Mouse (Mus musculus) thymus, postnatal 4 days (tissue): ENCODE results near the gene Olfr980.
"Not testable (repeated sequence)": the region's sequence is repeated elsewhere in the genome, so short reads cannot be mapped to it uniquely, and the experiment has no call there.

ENCODE experiments used
- DNase-seq: peaks from one replicate; pipeline ENCODE4 v3.0.0; 2021

Gene Olfr980

DNA sequence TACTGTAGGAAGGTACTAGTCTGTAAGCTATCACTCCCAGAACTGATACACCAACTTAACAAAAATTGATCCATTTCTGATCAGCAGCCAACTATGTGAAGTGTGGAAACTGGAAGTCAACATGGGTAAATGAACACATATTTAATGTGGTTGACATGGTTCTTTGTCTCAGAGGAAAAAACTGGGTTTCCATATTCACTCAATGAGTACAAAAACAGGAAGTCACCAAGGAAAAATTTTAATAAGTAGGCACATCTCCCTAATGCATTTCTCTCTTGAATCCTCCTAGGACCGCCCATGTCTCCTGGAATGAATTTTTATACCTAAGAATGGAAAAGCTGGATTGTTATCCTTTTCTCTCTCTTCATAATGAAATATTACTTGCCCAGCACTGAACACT is at the start of gene Olfr980:
Gene Olfr980 (minus strand): TSS at position 101 of the 400 bp plus-strand sequence.
- no peak for DNase-seq

DNA sequence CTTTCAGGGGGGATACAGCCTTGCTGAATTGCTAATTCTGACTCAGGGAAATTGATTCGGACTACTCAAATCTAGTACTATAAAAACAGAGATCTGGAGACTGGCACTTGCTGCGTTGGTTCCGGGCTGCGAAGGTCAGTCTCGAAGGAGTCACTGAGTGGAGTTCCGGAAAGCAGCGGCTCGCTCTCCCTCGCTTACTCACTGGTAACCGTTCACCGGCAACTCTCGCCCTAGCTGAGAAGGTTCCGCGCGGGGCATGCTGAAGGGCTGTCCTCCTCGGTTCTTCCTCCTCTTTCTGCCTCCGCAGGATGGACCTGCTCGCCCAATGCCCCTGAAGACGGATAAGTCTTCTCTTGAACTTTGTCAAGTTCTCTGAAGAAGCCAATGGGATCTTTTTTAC is 40.8 kb upstream of the Olfr980 start:
- DNase-seq: no peak

DNA sequence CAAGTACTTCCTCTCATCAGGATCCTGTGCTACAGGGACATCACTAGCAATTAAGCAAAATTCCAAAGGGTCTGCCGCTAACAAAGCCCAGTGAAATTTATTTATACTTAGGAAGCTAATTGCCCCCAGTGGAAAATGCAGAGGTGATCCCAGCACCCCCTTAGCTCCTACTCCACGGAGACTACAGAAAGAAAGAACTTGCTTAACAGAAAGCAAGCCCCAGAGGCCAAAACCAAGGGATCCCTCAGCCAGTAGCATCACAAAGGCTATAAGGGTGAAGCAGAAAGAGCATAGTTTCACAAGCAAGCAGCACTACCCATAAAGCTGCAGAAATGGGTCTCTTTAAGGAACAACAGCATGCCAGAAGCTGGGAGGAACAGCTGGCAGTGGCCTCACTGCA is 11.8 kb upstream of the Olfr980 start, which contains the start of gene Olfr981:
Gene Olfr981 (plus strand): TSS at position 301 of the 400 bp plus-strand sequence.
- DNase-seq: no peak

DNA sequence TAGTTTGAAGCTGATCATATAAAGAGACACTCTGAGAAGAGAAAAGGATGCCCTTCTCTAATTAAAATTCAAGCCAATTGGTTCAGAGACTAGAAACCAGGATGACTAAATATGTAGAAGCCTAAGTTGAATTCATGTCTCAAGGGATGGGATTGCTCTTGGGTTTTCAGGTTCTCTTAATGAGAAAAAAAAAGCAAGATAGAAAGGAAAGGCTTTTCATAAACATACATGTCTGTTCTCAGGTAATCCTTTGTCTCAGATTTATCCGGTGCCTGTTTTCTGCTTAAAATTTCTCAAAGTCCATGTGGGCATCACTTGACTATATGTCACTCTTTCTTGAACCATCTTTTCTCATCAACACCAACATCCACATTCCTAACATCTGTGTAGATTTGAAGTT is 6.0 kb downstream of the Olfr980 start, which contains the start of gene Olfr979:
Gene Olfr979 (minus strand): TSS at position 101 of the 400 bp plus-strand sequence.
- DNase-seq: no peak

DNA sequence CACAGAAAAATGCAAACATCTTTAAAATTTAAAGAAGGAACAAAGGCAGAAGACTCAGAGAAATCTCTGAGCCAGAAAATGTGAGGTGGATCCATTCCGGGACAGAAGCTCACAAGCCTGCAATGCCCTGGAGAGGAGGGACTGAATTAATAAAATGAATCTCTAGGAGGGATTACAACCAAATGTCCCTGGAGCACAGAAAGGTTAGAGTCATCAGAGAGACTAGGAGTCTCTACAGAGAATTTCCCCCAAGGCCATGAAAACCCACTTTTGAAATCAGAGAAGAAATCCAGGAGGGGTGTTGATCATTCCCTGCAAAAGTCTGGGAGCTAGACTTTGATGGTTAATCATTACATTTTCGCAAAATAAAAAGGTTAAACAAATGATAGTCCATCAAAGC is 17.6 kb downstream of the Olfr980 start, which contains the start of gene Olfr978:
Gene Olfr978 (plus strand): TSS at position 301 of the 400 bp plus-strand sequence.
- DNase-seq: no peak

DNA sequence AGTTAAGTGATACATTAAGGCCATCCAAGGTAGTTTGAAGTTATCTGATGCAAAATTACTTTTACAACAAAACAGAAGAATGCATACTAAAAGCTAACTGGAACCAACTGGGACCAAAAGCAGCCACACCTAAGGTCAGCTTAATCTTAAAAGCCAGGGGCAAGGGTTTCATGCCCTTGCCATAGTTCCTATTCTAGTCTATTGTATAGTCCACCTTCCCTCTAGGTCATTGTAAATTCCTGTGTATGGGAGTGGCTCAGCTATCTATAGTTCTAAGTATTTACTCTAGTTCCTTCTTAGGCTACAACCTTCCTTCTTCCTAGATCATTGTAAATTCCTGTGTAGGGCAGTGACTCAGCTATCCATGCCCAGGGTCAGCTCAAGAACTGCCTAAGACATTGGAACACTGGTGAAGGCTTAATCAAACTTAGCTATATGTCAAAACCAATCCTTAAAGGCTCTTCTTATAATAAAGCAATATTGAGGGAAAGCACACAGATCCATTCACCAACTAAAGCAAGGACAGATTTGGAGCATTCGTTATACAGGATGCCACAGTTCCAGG is 32.7 kb downstream of the Olfr980 start:
- not testable (repeated sequence) for DNase-seq

DNA sequence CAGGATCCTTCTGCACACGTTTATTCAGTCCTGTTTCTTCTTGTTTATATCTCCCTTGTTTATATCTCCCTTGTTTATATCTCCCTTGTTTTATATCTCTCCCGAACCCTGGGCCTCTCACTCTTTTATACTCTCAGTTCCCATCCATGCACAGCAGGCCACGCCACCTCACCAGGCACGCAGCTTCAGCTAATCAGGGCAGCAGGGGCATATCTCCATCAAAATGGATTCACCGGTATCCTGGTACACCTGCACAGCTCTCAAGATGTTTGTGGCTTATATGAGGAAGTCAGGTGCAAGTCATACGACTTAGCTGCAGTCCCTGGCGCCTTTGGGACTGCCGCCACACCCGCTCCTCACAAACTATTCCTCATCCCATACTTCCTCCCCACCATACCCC is 48.3 kb downstream of the Olfr980 start, which contains the start of gene Olfr976:
Gene Olfr976 (minus strand): TSS at position 101 of the 400 bp plus-strand sequence.
- not testable (repeated sequence) for DNase-seq
